Mouse (Mus musculus) lung, postnatal 0 days (tissue): ENCODE results near the gene Gas2l2.

Experiments
- CTCF ChIP-seq: IDR thresholded peaks from 2 replicates; pipeline ENCODE4 v1.5.1; 2016; ENCODE audit warnings: antibody characterized with exemption, mild to moderate bottlenecking
- EP300 ChIP-seq: IDR thresholded peaks from 2 replicates; pipeline ENCODE4 v1.6.1; 2016; ENCODE audit warnings: antibody characterized with exemption, mild to moderate bottlenecking, control low read depth

GRCm38 (mm10) chr11:83409792-83410291, 19.4 kb downstream of the Gas2l2 start:
- TF ChIP-seq CTCF (no peak), EP300 (no peak)
